22 mouse cellular contexts compared by ENCODE assay signal in the genomic region with DNA sequence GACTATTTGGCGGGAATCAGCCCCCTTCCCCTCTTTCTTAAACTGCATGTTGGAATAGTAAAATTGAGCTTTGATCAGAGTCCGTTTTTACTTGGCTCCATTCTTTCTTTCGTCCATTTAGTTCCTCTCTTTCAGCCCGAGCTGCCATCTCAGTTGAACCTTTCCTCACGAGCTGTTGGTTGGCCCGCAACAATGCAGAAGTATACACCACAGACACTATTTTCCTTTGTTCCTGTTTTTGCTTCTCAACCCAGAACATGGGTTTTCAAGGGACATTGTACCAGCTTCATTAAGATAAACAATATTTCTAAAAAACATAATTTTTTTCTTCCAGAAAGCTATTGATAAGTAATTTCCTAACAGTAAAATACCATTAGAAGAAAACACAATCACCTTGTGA. TPM values are rescaled to one million over a fixed set of nuclear protein-coding genes. Genes with fewer than 3 reads are reported as not detected.
"Had no signal": no experiment of that assay in that cellular context is flagged by ENCODE, and none has a peak within 500 bp of the region (broad histone marks: within the 10 kb centered on the region; RNA-seq: fewer than 3 reads in every experiment).

No protein-coding gene starts in this region.

- H3K9ac ChIP-seq: intestine, embryonic 15.5 days; liver, embryonic 13.5 days; liver, postnatal 0 days; lung, embryonic 15.5 days; midbrain, embryonic 15.5 days; neural tube, embryonic 13.5 days had no signal

- DNase-seq: kidney, adult 18-20 months; kidney, postnatal 10 days; kidney, postnatal 4 days; liver, embryonic 13.5 days; liver, postnatal 0 days; right cerebral cortex, postnatal 14 days; thymus, postnatal 14 days had no signal

- H3K27me3 ChIP-seq: intestine, embryonic 15.5 days; liver, embryonic 13.5 days; lung, embryonic 15.5 days; megakaryocyte, embryonic 14.5 days; midbrain, embryonic 15.5 days; neural tube, embryonic 13.5 days had no signal

- ATAC-seq: intestine, embryonic 15.5 days; liver, postnatal 0 days; midbrain, embryonic 15.5 days had no signal

- H3K9me3 ChIP-seq: intestine, embryonic 15.5 days; limb, embryonic 10.5 days; liver, embryonic 13.5 days; lung, embryonic 15.5 days; megakaryocyte, embryonic 14.5 days; midbrain, embryonic 15.5 days; neural tube, embryonic 13.5 days had no signal

- H3K36me3 ChIP-seq: intestine, embryonic 15.5 days; limb, embryonic 10.5 days; liver, embryonic 13.5 days; lung, embryonic 15.5 days; midbrain, embryonic 15.5 days; neural tube, embryonic 13.5 days had no signal

- H3K4me1 ChIP-seq: intestine, embryonic 15.5 days; limb, embryonic 10.5 days; liver, embryonic 13.5 days; lung, embryonic 15.5 days; midbrain, embryonic 15.5 days; neural tube, embryonic 13.5 days had no signal

- H3K4me2 ChIP-seq: intestine, embryonic 15.5 days; liver, embryonic 13.5 days; lung, embryonic 15.5 days; midbrain, embryonic 11.5 days; midbrain, embryonic 15.5 days; neural tube, embryonic 13.5 days had no signal

- H3K4me3 ChIP-seq: intestine, embryonic 15.5 days; layer of hippocampus, adult 2 months; left cerebral cortex, adult 2 months; limb, embryonic 10.5 days; liver, embryonic 13.5 days; lung, embryonic 15.5 days; megakaryocyte, embryonic 14.5 days; midbrain, embryonic 15.5 days; neural tube, embryonic 13.5 days had no signal

- H3K27ac ChIP-seq: intestine, embryonic 15.5 days; layer of hippocampus, adult 2 months; left cerebral cortex, adult 2 months; limb, embryonic 10.5 days; liver, embryonic 13.5 days; lung, embryonic 15.5 days; midbrain, embryonic 15.5 days; neural tube, embryonic 13.5 days had no signal

RNA-seq across cellular contexts. Expression of a gene that starts 4.7 kb away (rescaled TPM):
- total RNA-seq: layer of hippocampus, adult 2 months; layer of hippocampus, postnatal 10 days; left cerebral cortex, adult 2 months; left cerebral cortex, postnatal 14 days had no signal
- polyA plus RNA-seq: intestine, embryonic 15.5 days; kidney, embryonic 14.5 days; limb, embryonic 10.5 days; limb, embryonic 14.5 days; liver, embryonic 13.5 days; liver, postnatal 0 days; lung, embryonic 15.5 days; midbrain, embryonic 11.5 days; midbrain, embryonic 15.5 days; neural tube, embryonic 13.5 days; spleen, adult 2 months; stomach, embryonic 16.5 days had no signal

RNA-seq across cellular contexts. Expression of a gene that starts 19.8 kb away (rescaled TPM):
- total RNA-seq: layer of hippocampus, adult 2 months; layer of hippocampus, postnatal 10 days; left cerebral cortex, adult 2 months; left cerebral cortex, postnatal 14 days had no signal
- polyA plus RNA-seq: intestine, embryonic 15.5 days; kidney, embryonic 14.5 days; limb, embryonic 10.5 days; limb, embryonic 14.5 days; liver, embryonic 13.5 days; liver, postnatal 0 days; lung, embryonic 15.5 days; midbrain, embryonic 11.5 days; midbrain, embryonic 15.5 days; neural tube, embryonic 13.5 days; spleen, adult 2 months; stomach, embryonic 16.5 days had no signal

RNA-seq across cellular contexts. Expression of a gene that starts 30.8 kb away (rescaled TPM):
- total RNA-seq: layer of hippocampus, adult 2 months; layer of hippocampus, postnatal 10 days; left cerebral cortex, adult 2 months; left cerebral cortex, postnatal 14 days had no signal
- polyA plus RNA-seq: intestine, embryonic 15.5 days; kidney, embryonic 14.5 days; limb, embryonic 10.5 days; limb, embryonic 14.5 days; liver, embryonic 13.5 days; liver, postnatal 0 days; lung, embryonic 15.5 days; midbrain, embryonic 11.5 days; midbrain, embryonic 15.5 days; neural tube, embryonic 13.5 days; spleen, adult 2 months; stomach, embryonic 16.5 days had no signal

RNA-seq across cellular contexts. Expression of a gene that starts 31.1 kb away (rescaled TPM):
- total RNA-seq: layer of hippocampus, adult 2 months; layer of hippocampus, postnatal 10 days; left cerebral cortex, adult 2 months; left cerebral cortex, postnatal 14 days had no signal
- polyA plus RNA-seq: intestine, embryonic 15.5 days; kidney, embryonic 14.5 days; limb, embryonic 10.5 days; limb, embryonic 14.5 days; liver, embryonic 13.5 days; liver, postnatal 0 days; lung, embryonic 15.5 days; midbrain, embryonic 11.5 days; neural tube, embryonic 13.5 days; spleen, adult 2 months; stomach, embryonic 16.5 days had no signal

RNA-seq across cellular contexts. Expression of a gene that starts 43.7 kb away (rescaled TPM):
- total RNA-seq: layer of hippocampus, adult 2 months; layer of hippocampus, postnatal 10 days; left cerebral cortex, adult 2 months; left cerebral cortex, postnatal 14 days had no signal
- polyA plus RNA-seq: intestine, embryonic 15.5 days; kidney, embryonic 14.5 days; limb, embryonic 10.5 days; limb, embryonic 14.5 days; liver, embryonic 13.5 days; liver, postnatal 0 days; lung, embryonic 15.5 days; midbrain, embryonic 11.5 days; midbrain, embryonic 15.5 days; neural tube, embryonic 13.5 days; spleen, adult 2 months; stomach, embryonic 16.5 days had no signal
